Mouse (Mus musculus) liver, embryonic 14.5 days (tissue): ENCODE results near the gene Gm44511. TPM values are rescaled to one million over a fixed set of nuclear protein-coding genes. Genes with fewer than 3 reads are reported as not detected.
"Not testable (repeated sequence)": the region's sequence is repeated elsewhere in the genome, so short reads cannot be mapped to it uniquely, and the experiment has no call there.

ENCODE experiments used
- ATAC-seq: fragments of 200-750 bp; cut with Nextera tagmentation; 2 replicates; pipeline ENCODE4 v1.8.0; 2017; ENCODE audit warnings: moderate number of reproducible peaks, mild to moderate bottlenecking, moderate library complexity; ENCODE audit not compliant: insufficient read depth
- DNase-seq, 3 experiments: peaks; one replicate each; pipeline ENCODE4 v3.0.0-alpha.2; 2012 to 2013; ENCODE audit warnings: low read depth in 3 of 3, low spot score in 3 of 3
- H3K27ac ChIP-seq: fragments of 300-500 bp; sonication (generic); 2 replicates; pipeline ENCODE4 v1.5.1; 2014; ENCODE audit warnings: moderate library complexity, mild to moderate bottlenecking, control low read depth, inconsistent platforms
- H3K27me3 ChIP-seq: fragments of 300-500 bp; sonication (generic); 2 replicates; pipeline ENCODE4 v1.6.1; 2014; ENCODE audit warnings: mild to moderate bottlenecking, low read length, moderate library complexity; ENCODE audit not compliant: control insufficient read depth, insufficient read depth
- H3K36me3 ChIP-seq: fragments of 300-500 bp; sonication (generic); replicated peaks from 2 replicates; pipeline ENCODE4 v1.6.1; 2014; ENCODE audit warnings: low read depth; ENCODE audit not compliant: control insufficient read depth, insufficient read depth
- H3K4me1 ChIP-seq, 2 experiments: fragments of 200-500 bp in 1 of 2; fragments of 300-500 bp in 1 of 2; sonication (generic) in 1 of 2; replicated peaks; 2 replicates each; pipeline ENCODE4 v1.6.1; 2012 to 2014; ENCODE audit warnings: antibody characterized with exemption in 1 of 2, inconsistent platforms in 1 of 2, low read length in 1 of 2; ENCODE audit not compliant: control insufficient read depth in 2 of 2, insufficient read depth in 2 of 2
- H3K4me2 ChIP-seq: fragments of 300-500 bp; sonication (generic); 2 replicates; pipeline ENCODE4 v1.6.1; 2014; ENCODE audit warnings: low read depth, mild to moderate bottlenecking, control low read depth, moderate library complexity
- H3K4me3 ChIP-seq, 2 experiments: fragments of 200-500 bp in 1 of 2; fragments of 300-500 bp in 1 of 2; sonication (generic) in 1 of 2; 2 replicates each; pipeline ENCODE4 v1.5.1; 2012 to 2014; ENCODE audit warnings: low read depth in 2 of 2, low read length in 2 of 2, mild to moderate bottlenecking in 2 of 2, control low read depth in 1 of 2, inconsistent platforms in 1 of 2, moderate library complexity in 1 of 2; ENCODE audit not compliant: insufficient read depth in 1 of 2
- H3K9ac ChIP-seq: fragments of 300-500 bp; sonication (generic); replicated peaks from 2 replicates; pipeline ENCODE4 v1.6.1; 2014; ENCODE audit warnings: mild to moderate bottlenecking, control low read depth, moderate library complexity
- H3K9me3 ChIP-seq: fragments of 300-500 bp; sonication (generic); 2 replicates; pipeline ENCODE4 v1.6.1; 2016; ENCODE audit warnings: low read length, mixed read lengths; ENCODE audit not compliant: control insufficient read depth
- CTCF ChIP-seq: IDR thresholded peaks from 2 replicates; pipeline ENCODE4 v1.5.1; 2016; ENCODE audit warnings: antibody characterized with exemption, low read depth, control low read depth
- EP300 ChIP-seq: IDR thresholded peaks from 2 replicates; pipeline ENCODE4 v1.6.1; 2016; ENCODE audit warnings: antibody characterized with exemption, low read depth
- WGBS: fragments of 180-500 bp; shearing (Covaris S2); extraction: QIAGEN DNeasy Blood & Tissue Kit; methylation state at CpG from one replicate; pipeline ENCODE4 v1.1.7; 2014; ENCODE audit not compliant: insufficient replicate concordance; 5-methylcytosine and 5-hydroxymethylcytosine counted together
- polyA plus RNA-seq, 2 experiments: library from polyadenylated mRNA; depleted of rRNA in 1 of 2; stranded (reverse) in 1 of 2; unstranded in 1 of 2; fragments of >200 nt; fragmentation: Nextera tagmentation in 1 of 2; extraction: Ambion mirVana in 1 of 2; gene quantifications; 2 replicates each; pipeline versions ENCODE4 v1.2.1 to v1.2.3; 2012 to 2014

Gm44511 gene
- polyA plus RNA-seq, 2 experiments, result not detected

GRCm38 (mm10) chr6:128799144-128799895 is 26.8 kb downstream of the Gm44511 start:
- H3K9ac ChIP-seq, result peak overlapping the region; percentile 60
- not testable (repeated sequence) for H3K27ac ChIP-seq, H3K27me3 ChIP-seq, H3K4me1 ChIP-seq, H3K9me3 ChIP-seq, H3K36me3 ChIP-seq
- ATAC-seq (peak; percentile 75), DNase-seq (peak; percentile 61 to 71 (median 68))
- TF ChIP-seq CTCF, result peak; percentile 92
- under 1% methylated on average over 49 of the region's 49 CpGs for WGBS
- peak overlapping the region; percentile 61 to 87 for H3K4me3 ChIP-seq
- peak overlapping the region; percentile 62 for H3K4me2 ChIP-seq

GRCm38 (mm10) chr6:128798772-128799143 is 27.4 kb downstream of the Gm44511 start:
- DNase-seq (peak in 2 of 3 experiments; percentile 55 to 59), ATAC-seq (peak; percentile 63)
- WGBS, result under 1% methylated on average over 20 of the region's 20 CpGs
- not testable (repeated sequence) for H3K9me3 ChIP-seq, H3K27ac ChIP-seq, H3K36me3 ChIP-seq, H3K27me3 ChIP-seq
- peak overlapping the region; percentile 62 for H3K4me2 ChIP-seq
- H3K4me1 ChIP-seq, result peaks cover 2 to 11% of the 10 kb centered on the region in 2 experiments; a peak in 2 of 4 replicates
- peak overlapping the region; percentile 60 for H3K9ac ChIP-seq
- H3K4me3 ChIP-seq, result peak overlapping the region; percentile 61 to 87

GRCm38 (mm10) chr6:128797936-128798771 is 28.0 kb downstream of the Gm44511 start:
- peak overlapping the region; percentile 43 for H3K9ac ChIP-seq
- H3K4me2 ChIP-seq, result peak overlapping the region; percentile 62
- H3K9me3 ChIP-seq, result no peaks in the 10 kb centered on the region
- WGBS, result 27% methylated on average over 15 of the region's 15 CpGs
- H3K36me3 ChIP-seq, result no peaks in the 10 kb centered on the region
- H3K4me3 ChIP-seq, result peak overlapping the region; percentile 48 to 61
- H3K4me1 ChIP-seq, result peaks cover 2 to 15% of the 10 kb centered on the region in 2 experiments; a peak in 2 of 4 replicates
- no peak overlapping the region for H3K27ac ChIP-seq
- DNase-seq (no peak), ATAC-seq (no peak)
- no peaks in the 10 kb centered on the region for H3K27me3 ChIP-seq
- TF ChIP-seq CTCF (no peak), EP300 (no peak)

- Histone ChIP-seq H3K4me2 (peak overlapping the region; percentile 62), H3K27me3 (no peaks in the 10 kb centered on the region), H3K9ac (no peak overlapping the region), H3K27ac (no peak overlapping the region), H3K4me1 (peaks cover 2 to 15% of the 10 kb centered on the region in 2 experiments; a peak in 2 of 4 replicates), H3K4me3 (no peak overlapping the region), H3K9me3 (no peaks in the 10 kb centered on the region), H3K36me3 (no peaks in the 10 kb centered on the region)
- no peak for DNase-seq
- no peak for ATAC-seq
- TF ChIP-seq EP300 (no peak), CTCF (no peak)
- 58% methylated on average over 12 of the region's 12 CpGs for WGBS
Observed at GRCm38 (mm10) chr6:128797185-128797905, 28.8 kb downstream of the Gm44511 start.
